Mouse (Mus musculus) lung, postnatal 0 days (tissue): ENCODE results near the gene Mreg. TPM values are rescaled to one million over a fixed set of nuclear protein-coding genes. Genes with fewer than 3 reads are reported as not detected.
"Not testable (repeated sequence)": the region's sequence is repeated elsewhere in the genome, so short reads cannot be mapped to it uniquely, and the experiment has no call there.

Experiments used
- ATAC-seq: fragments of 200-750 bp; cut with Nextera tagmentation; 2 replicates; pipeline ENCODE4 v1.8.0; 2017; ENCODE audit warnings: moderate library complexity
- DNase-seq: peaks from one replicate; pipeline ENCODE4 v3.0.0-alpha.2; 2016; ENCODE audit warnings: low spot score
- H3K27ac ChIP-seq: fragments of 300-500 bp; sonication (generic); 2 replicates; pipeline ENCODE4 v1.5.1; 2014; ENCODE audit warnings: antibody characterized with exemption, mild to moderate bottlenecking, low read length, mixed read lengths
- H3K27me3 ChIP-seq: fragments of 300-500 bp; sonication (generic); replicated peaks from 2 replicates; pipeline ENCODE4 v1.6.1; 2014; ENCODE audit warnings: low read length, mixed read lengths; ENCODE audit not compliant: insufficient read depth
- H3K36me3 ChIP-seq: fragments of 300-500 bp; sonication (generic); 2 replicates; pipeline ENCODE4 v1.6.1; 2014; ENCODE audit warnings: low read length, mixed read lengths; ENCODE audit not compliant: insufficient read depth
- H3K4me1 ChIP-seq: fragments of 300-500 bp; sonication (generic); 2 replicates; pipeline ENCODE4 v1.6.1; 2014; ENCODE audit warnings: antibody characterized with exemption, low read depth, low read length, mixed read lengths; ENCODE audit not compliant: insufficient read depth
- H3K4me2 ChIP-seq: fragments of 300-500 bp; sonication (generic); replicated peaks from 2 replicates; pipeline ENCODE4 v1.6.1; 2014; ENCODE audit warnings: low read depth, mild to moderate bottlenecking, low read length, moderate library complexity, mixed read lengths
- H3K4me3 ChIP-seq: fragments of 300-500 bp; sonication (generic); 2 replicates; pipeline ENCODE4 v1.5.1; 2014; ENCODE audit warnings: low read depth, low read length
- H3K9ac ChIP-seq: fragments of 300-500 bp; sonication (generic); replicated peaks from 2 replicates; pipeline ENCODE4 v1.6.1; 2014; ENCODE audit warnings: low read depth, mild to moderate bottlenecking
- H3K9me3 ChIP-seq: fragments of 300-500 bp; sonication (generic); 2 replicates; pipeline ENCODE4 v1.6.1; 2016; ENCODE audit warnings: low read length, mixed read lengths
- CTCF ChIP-seq: IDR thresholded peaks from 2 replicates; pipeline ENCODE4 v1.5.1; 2016; ENCODE audit warnings: antibody characterized with exemption, mild to moderate bottlenecking
- EP300 ChIP-seq: IDR thresholded peaks from 2 replicates; pipeline ENCODE4 v1.6.1; 2016; ENCODE audit warnings: antibody characterized with exemption, mild to moderate bottlenecking, control low read depth
- WGBS: fragments of 180-500 bp; shearing (Covaris S2); extraction: QIAGEN DNeasy Blood & Tissue Kit; methylation state at CpG from one replicate; pipeline ENCODE4 v1.1.7; 2014; 5-methylcytosine and 5-hydroxymethylcytosine counted together
- polyA plus RNA-seq: library from polyadenylated mRNA; unstranded; fragments of >200 nt; fragmentation: Nextera tagmentation; extraction: Ambion mirVana; gene quantifications from 2 replicates; pipeline ENCODE4 v1.2.1, GENCODE M21; 2015

The Mreg gene
- polyA plus RNA-seq, 1 experiment from 2014 or later = 0.98 TPM

DNA sequence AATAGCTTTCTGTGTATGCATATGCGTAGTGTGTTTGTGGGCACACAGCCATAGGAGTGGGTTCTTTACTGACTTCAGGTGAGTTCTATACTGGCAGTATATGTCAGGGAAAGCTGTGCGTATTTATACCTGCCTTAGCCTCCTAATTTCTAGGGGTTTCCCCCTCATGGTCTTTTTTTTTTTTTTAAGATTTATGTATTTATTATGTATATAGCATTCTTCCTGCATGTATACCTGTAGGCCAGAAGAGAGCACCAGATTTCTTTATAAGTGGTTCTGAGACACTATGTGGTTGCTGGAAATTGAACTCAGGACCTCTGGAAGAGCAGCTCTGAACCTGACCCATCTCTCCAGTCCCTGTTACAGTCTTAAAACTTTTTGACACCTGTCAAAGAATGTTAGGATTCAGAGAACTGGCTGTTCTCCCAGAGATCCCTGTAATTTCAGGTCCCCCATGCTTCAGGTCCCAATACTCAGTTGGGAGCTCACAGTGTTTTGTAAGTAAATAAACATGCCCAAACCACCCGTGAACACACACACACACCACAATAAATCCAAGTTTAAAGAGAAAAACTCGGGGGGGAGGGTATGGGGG lies 14.9 kb upstream of the Mreg start:
- H3K4me1 ChIP-seq = no peaks in the 10 kb centered on the region
- no peak overlapping the region for H3K4me3 ChIP-seq
- DNase-seq (no peak), ATAC-seq (no peak)
- H3K27ac ChIP-seq = no peak overlapping the region
- H3K4me2 ChIP-seq = no peak overlapping the region
- H3K27me3 ChIP-seq = 0 out of 2 replicates have a peak, but pooled peaks cover 4% of the 10 kb centered on the region
- no peaks in the 10 kb centered on the region for H3K36me3 ChIP-seq
- TF ChIP-seq EP300 (no peak), CTCF (no peak)
- no peak overlapping the region for H3K9ac ChIP-seq
- no peaks in the 10 kb centered on the region for H3K9me3 ChIP-seq
- 26% methylated on average over 4 of the region's 4 CpGs for WGBS

DNA sequence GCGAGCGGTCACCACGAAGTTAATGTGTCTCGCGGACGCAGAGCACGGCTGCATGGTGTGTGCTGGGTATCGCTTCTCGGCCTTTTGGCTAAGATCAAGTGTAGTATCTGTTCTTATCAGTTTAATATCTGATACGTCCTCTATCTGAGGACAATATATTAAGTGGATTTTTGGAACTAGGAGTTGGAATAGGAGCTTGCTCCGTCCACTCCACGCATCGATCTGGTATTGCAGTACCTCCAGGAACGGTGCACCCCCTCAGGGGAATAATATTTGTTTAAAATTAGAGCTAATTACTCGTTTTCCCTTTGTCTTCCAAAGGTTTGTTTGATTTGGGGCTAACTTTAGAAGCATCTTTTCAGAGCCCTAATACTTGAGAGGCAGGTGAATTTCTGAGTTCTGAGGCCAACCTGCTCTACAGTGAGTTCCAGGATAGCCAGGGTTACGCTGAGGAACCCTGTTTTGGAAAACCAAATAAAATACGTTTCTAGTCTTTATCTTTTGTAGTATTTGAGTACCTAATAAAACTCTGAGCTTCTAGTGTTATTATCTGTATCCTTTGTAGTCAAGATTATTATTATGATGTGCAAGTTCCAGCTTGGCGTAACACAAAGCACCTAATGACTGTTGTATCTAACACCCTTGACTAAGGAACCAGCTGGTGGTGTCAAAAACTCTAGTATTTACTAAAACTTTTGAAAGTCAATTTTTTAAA lies 14.2 kb upstream of the Mreg start:
- Histone ChIP-seq H3K9me3 (no peaks in the 10 kb centered on the region), H3K27me3 (0 out of 2 replicates have a peak, but pooled peaks cover 4% of the 10 kb centered on the region), H3K9ac (peak overlapping the region; percentile 34; the same call in 1 of the 2 replicates), H3K4me3 (peak overlapping the region; percentile 50), H3K4me2 (peak overlapping the region; percentile 63; the same call in 1 of the 2 replicates), H3K36me3 (no peaks in the 10 kb centered on the region), H3K4me1 (no peaks in the 10 kb centered on the region), H3K27ac (no peak overlapping the region)
- ATAC-seq = peak; percentile 75
- 2% methylated on average over 10 of the region's 18 CpGs for WGBS
- peak; percentile 75 for DNase-seq
- no peak for TF ChIP-seq CTCF
- TF ChIP-seq EP300 = 0 out of 2 replicates have a peak, but pooled peaks have one; percentile 10

DNA sequence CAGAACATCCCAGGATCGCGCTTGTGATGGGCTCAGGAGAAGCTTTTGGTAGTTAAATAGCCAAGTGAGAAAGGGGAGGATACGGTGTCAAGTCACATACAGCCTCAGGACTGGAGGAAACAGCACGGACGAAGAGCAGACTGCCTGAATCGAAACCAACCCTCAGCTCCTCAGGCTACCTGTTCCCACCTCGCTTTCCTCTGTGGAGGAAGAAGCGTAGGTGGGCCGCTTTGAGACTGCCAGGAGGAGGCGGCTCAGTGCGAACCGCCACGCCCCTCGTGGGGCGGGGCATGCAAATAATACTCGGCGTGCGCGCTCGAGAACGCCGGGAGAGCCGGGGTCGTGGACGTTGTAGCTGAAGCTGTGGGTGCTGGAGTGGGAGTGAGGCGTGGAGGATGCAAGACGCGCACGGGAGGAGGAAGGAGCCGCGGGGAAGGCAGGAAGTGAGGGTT lies 13.6 kb upstream of the Mreg start:
- 1% methylated on average over 25 of the region's 31 CpGs for WGBS
- peak; percentile 91 for ATAC-seq
- H3K36me3 ChIP-seq, H3K27me3 ChIP-seq, H3K27ac ChIP-seq, H3K4me1 ChIP-seq, H3K9me3 ChIP-seq: not testable (repeated sequence)
- Histone ChIP-seq H3K9ac (peak overlapping the region; percentile 34; the same call in 1 of the 2 replicates), H3K4me2 (peak overlapping the region; percentile 63), H3K4me3 (peak overlapping the region; percentile 50)
- peak; percentile 80 for DNase-seq

DNA sequence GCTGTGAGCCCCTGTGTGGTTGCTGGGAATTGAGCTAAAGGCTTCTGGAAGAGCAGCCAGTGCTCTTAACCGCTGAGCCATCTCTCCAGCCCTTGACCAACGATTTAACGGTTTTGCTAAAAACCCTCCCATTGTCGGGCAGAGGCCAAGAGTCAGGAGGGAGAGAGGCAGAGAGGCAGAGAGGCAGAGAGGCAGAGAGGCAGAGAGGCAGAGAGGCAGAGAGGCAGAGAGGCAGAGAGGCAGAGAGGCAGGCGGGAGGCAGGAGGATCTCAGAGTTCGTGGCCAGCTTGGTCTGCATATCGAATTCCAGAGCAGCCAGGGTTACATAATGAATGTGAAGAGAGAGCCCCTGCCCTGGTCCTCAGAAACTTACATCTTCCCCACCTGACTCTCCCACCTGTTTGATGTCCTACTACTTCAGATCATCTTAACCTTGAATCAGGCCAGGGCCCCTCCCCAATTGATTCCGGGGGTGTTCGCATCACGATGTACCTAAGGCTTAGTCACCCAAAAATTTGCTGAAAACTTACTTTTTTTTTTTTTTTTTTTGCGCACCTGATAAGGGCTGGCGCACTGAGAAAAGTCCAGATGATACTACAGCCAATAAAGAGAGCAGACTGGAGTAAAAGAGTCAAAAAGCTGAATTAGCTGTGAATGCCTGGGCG lies 13.1 kb upstream of the Mreg start:
- WGBS = 10% methylated on average over 13 of the region's 13 CpGs
- no peak for TF ChIP-seq CTCF
- TF ChIP-seq EP300 = no peak
- no peaks in the 10 kb centered on the region for H3K9me3 ChIP-seq
- no peak overlapping the region for H3K27ac ChIP-seq
- DNase-seq (no peak), ATAC-seq (no peak)
- H3K9ac ChIP-seq = no peak overlapping the region
- no peaks in the 10 kb centered on the region for H3K4me1 ChIP-seq
- H3K4me3 ChIP-seq = peak overlapping the region; percentile 50
- no peaks in the 10 kb centered on the region for H3K36me3 ChIP-seq
- H3K27me3 ChIP-seq = 0 out of 2 replicates have a peak, but pooled peaks cover 4% of the 10 kb centered on the region
- peak overlapping the region; percentile 63 for H3K4me2 ChIP-seq

DNA sequence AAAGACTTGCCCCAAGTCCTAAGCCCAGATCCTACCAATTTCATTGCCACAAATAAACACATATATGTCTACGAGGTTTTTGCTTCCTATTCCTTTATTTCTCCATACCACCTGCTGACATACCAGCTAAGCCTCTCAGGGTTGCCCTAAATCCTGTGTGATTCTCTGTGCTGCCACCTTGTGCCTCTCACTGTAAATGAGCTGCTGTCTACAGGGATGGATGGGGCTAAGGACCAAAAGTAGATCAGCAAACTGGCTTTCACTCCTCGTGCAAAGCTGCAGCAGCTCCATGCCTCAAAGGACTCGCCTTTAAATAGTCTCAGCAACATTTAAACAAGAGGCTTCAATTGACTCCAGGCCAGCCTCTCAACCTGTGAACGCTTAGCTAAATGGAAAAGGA lies 7.9 kb upstream of the Mreg start:
- H3K4me2 ChIP-seq = no peak overlapping the region
- TF ChIP-seq EP300 = no peak
- TF ChIP-seq CTCF = peak; percentile 49
- H3K4me3 ChIP-seq = no peak overlapping the region
- WGBS = 19% methylated on average over 4 of the region's 4 CpGs
- H3K27me3 ChIP-seq = 0 out of 2 replicates have a peak, but pooled peaks cover 4% of the 10 kb centered on the region
- H3K9ac ChIP-seq = no peak overlapping the region
- H3K4me1 ChIP-seq = no peaks in the 10 kb centered on the region
- no peak overlapping the region for H3K27ac ChIP-seq
- DNase-seq = no peak
- no peak for ATAC-seq
- H3K9me3 ChIP-seq = no peaks in the 10 kb centered on the region
- H3K36me3 ChIP-seq = no peaks in the 10 kb centered on the region

DNA sequence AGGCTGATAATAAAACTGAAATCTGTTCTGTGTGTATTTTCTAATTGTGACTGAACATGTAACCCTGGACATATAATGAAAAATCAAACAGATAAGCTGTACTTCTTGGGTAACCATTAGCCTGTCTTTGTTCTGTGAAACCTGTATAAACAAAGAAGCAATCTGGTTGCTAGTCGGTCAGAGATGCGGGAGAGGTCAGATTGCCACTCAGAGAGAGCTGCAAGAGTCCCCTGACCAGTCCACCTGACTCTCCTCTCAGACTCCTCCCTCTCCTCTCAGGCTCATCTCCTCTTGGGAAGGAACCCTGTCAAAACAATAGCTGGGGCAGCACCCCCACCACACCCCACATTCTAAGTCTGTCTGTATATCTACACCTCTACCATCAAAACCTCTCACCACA lies 7.0 kb upstream of the Mreg start:
- H3K4me1 ChIP-seq = no peaks in the 10 kb centered on the region
- H3K4me3 ChIP-seq = no peak overlapping the region
- DNase-seq (no peak), ATAC-seq (no peak)
- H3K36me3 ChIP-seq = no peaks in the 10 kb centered on the region
- H3K9ac ChIP-seq = no peak overlapping the region
- WGBS = 20% methylated on average over 2 of the region's 2 CpGs
- no peaks in the 10 kb centered on the region for H3K27me3 ChIP-seq
- no peak overlapping the region for H3K4me2 ChIP-seq
- H3K9me3 ChIP-seq = no peaks in the 10 kb centered on the region
- TF ChIP-seq EP300 = no peak
- no peak for TF ChIP-seq CTCF
- H3K27ac ChIP-seq = no peak overlapping the region
